Mouse (Mus musculus) bone marrow, adult 2 months (tissue): ENCODE measurements around the gene Zyx.

Source experiments
- CTCF ChIP-seq: fragments of 200-500 bp; IDR thresholded peaks from 2 replicates; pipeline ENCODE4 v1.5.1; 2011; ENCODE audit warnings: low read length, control low read depth; ENCODE audit not compliant: control insufficient read depth, insufficient read depth
- POLR2A ChIP-seq: fragments of 200-500 bp; IDR thresholded peaks from 2 replicates; pipeline ENCODE4 v1.6.1; 2011; ENCODE audit warnings: low read depth, mild to moderate bottlenecking, control low read depth, low read length, borderline replicate concordance; ENCODE audit not compliant: control insufficient read depth

DNA sequence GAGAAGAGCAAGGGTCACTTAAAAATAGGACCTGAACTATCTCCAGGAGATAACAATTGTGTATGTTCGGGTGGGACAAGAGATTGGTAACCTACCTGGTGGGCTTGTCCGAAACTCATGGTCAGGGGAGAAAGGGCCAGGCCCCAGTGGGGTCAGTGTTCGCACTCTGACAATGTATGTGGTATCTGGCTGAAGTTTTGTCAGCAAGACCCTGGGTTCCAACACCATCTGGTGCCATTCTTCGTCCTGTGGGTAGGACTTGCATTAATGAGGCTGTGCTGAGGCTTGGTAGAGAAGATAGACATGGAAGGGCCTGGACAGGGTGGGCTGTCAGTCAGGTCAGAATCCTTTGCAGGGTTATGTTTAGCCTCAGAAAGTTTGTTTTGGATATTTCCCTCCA is 14.6 kb downstream of the Zyx start:
- TF ChIP-seq CTCF, result no peak
- no peak for TF ChIP-seq POLR2A
